Mouse (Mus musculus): ENCODE data around the gene 1700015F17Rik. TPM values are rescaled to one million over a fixed set of nuclear protein-coding genes. Genes with fewer than 3 reads are reported as not detected.

The 1700015F17Rik gene
- polyA plus RNA-seq, 1 experiment from 2014 or later = not detected

DNA sequence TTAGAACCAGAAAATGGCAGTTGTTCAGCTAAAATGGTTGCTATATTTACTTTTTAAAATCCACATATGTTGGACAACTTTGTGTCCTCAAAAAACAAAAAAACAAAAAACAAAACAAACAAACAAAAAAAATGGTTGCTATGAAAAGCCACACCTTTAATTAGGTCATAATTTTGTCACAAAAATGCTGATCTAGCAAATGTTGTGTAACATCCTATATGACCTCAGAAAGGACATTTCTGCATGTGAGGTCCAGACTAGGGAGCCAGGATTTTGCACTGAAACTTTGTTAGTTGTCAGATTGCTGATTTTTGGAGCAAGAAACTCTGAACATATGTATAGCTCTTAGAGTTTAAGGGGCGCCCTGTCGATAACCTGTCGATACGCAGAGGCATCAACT lies 55.9 kb downstream of the 1700015F17Rik start:
- Histone ChIP-seq H3K9ac (no peak overlapping the region), H3K36me3 (no peaks in the 10 kb centered on the region), H3K9me3 (replicated peaks) (no peaks in the 10 kb centered on the region), H3K4me1 (replicated peaks) (no peaks in the 10 kb centered on the region), H3K4me3 (no peak overlapping the region), H3K27me3 (replicated peaks) (no peaks in the 10 kb centered on the region), H3K27ac (ENCODE audit: poor library complexity, severe bottlenecking) (no peak overlapping the region), H3K4me2 (no peak overlapping the region)
- WGBS = 87% methylated on average over 4 of the region's 4 CpGs
- no peak for ATAC-seq (ENCODE audit: insufficient number of reproducible peaks, low FRiP score)

DNA sequence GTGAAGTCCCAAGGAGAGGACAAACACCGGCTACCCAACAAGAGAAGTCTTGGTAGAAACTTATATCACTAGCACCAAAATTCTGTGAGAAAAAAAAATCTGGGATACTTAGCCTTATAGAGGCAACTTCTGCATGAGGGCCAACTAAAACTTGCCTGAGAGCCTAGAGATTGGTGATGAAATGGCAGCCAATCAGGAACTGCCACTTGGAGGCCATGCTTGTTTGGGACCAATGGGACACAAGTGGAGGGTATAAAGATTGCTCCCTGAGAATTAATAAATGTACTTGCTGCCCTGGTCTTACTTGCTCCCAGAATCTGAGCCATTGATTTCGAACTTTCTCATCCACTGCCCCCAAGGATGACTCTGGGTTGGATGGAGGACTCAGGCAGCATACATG lies 57.5 kb downstream of the 1700015F17Rik start:
- H3K4me3 ChIP-seq = no peak overlapping the region
- no peaks in the 10 kb centered on the region for H3K4me1 ChIP-seq (replicated peaks)
- no peaks in the 10 kb centered on the region for H3K9me3 ChIP-seq (replicated peaks)
- no peaks in the 10 kb centered on the region for H3K36me3 ChIP-seq
- no peak overlapping the region for H3K4me2 ChIP-seq
- H3K27ac ChIP-seq (ENCODE audit: poor library complexity, severe bottlenecking) = no peak overlapping the region
- 95% methylated on average over 2 of the region's 2 CpGs for WGBS
- H3K9ac ChIP-seq = no peak overlapping the region
- H3K27me3 ChIP-seq (replicated peaks) = no peaks in the 10 kb centered on the region
- ATAC-seq (ENCODE audit: insufficient number of reproducible peaks, low FRiP score) = no peak

DNA sequence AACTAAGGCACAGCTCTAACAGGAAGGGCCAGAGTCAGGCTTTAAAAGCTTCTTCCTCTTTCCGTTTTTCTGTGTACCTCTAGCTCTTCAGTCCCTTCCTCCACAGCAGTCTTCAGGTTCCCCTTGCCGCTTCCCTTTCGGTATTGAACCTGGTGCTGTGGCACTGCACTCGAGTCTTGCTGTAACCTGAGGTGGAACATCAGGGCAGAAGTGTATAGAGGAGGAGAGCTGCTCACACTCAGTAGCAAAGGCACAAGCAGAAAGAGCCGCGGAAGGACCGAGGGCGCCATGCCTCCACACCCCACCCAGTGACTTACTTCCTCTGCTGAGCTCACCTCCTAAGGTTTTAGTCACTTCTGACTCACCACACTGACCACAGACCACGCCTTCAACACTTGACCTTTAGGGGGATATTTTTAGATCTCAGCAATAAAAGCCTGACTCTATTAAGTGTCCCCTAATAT lies 58.9 kb downstream of the 1700015F17Rik start, which contains the start of gene Cdk14:
TSS of gene Cdk14 (minus strand) at position 321 of the 464 bp plus-strand sequence.
- H3K36me3 ChIP-seq = no peaks in the 10 kb centered on the region
- no peaks in the 10 kb centered on the region for H3K27me3 ChIP-seq (replicated peaks)
- H3K9me3 ChIP-seq (replicated peaks) = no peaks in the 10 kb centered on the region
- H3K4me1 ChIP-seq (replicated peaks) = no peaks in the 10 kb centered on the region
- H3K4me3 ChIP-seq = no peak within 1 kb of the TSS
- ATAC-seq (ENCODE audit: insufficient number of reproducible peaks, low FRiP score) = no peak
- 74% methylated on average over 9 of the region's 9 CpGs for WGBS
- H3K4me2 ChIP-seq = no peak within 1 kb of the TSS
- no peak within 1 kb of the TSS for H3K27ac ChIP-seq (ENCODE audit: poor library complexity, severe bottlenecking)
- H3K9ac ChIP-seq = no peak within 1 kb of the TSS

- Histone ChIP-seq H3K27ac (ENCODE audit: poor library complexity, severe bottlenecking) (no peak overlapping the region), H3K4me1 (replicated peaks) (no peaks in the 10 kb centered on the region), H3K27me3 (replicated peaks) (no peaks in the 10 kb centered on the region), H3K9me3 (replicated peaks) (no peaks in the 10 kb centered on the region), H3K9ac (no peak overlapping the region), H3K4me2 (no peak overlapping the region), H3K4me3 (no peak overlapping the region), H3K36me3 (no peaks in the 10 kb centered on the region)
- WGBS = 67% methylated on average over 1 of the region's 1 CpGs
- no peak for ATAC-seq (ENCODE audit: insufficient number of reproducible peaks, low FRiP score)
Observed at GRCm38 (mm10) chr5:5419253-5419652, 59.7 kb downstream of the 1700015F17Rik start.

DNA sequence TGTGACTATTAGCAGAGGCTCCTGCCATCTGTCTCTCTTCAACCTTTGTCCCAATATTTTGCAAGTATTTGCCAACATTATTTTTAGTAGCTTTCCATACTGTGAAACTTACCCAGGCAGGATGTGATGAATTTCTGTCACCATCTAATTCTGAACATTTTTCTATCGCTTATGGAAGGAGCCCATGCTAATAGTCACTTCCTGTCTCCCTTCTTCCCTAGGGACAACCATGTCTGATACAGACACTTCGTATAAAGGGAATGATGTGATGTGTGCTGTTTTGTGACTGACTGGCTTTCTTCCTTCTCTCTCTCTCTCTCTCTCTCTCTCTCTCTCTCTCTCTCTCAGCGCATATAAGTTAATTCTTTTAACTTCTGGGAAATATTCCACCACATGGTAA lies 64.1 kb downstream of the 1700015F17Rik start:
- no peak overlapping the region for H3K4me3 ChIP-seq
- no peaks in the 10 kb centered on the region for H3K36me3 ChIP-seq

DNA sequence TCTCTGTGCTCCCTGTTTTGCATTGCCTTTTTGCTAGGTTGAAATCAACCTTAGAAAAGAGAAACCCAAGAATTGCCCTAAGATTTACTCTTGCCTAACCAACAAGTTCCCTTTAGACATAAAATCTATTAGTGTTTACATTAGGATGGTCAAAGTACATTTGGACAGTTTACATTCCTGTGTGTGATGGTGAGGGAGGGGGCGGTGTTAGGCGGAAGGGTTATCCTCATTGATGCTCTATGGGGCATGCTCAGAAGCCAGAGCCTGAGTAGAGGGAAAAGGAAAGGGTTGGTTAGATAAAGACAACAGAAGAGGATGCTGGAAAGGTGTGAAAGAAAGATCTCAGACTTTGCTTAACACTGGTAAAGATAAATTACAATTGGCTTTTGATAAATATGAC lies 67.1 kb downstream of the 1700015F17Rik start:
- ATAC-seq (ENCODE audit: insufficient number of reproducible peaks, low FRiP score) = no peak
- Histone ChIP-seq H3K9ac (no peak overlapping the region), H3K4me2 (no peak overlapping the region), H3K27ac (ENCODE audit: poor library complexity, severe bottlenecking) (no peak overlapping the region), H3K36me3 (no peaks in the 10 kb centered on the region), H3K4me3 (no peak overlapping the region), H3K27me3 (replicated peaks) (no peaks in the 10 kb centered on the region), H3K4me1 (replicated peaks) (no peaks in the 10 kb centered on the region), H3K9me3 (replicated peaks) (no peaks in the 10 kb centered on the region)
- WGBS = 87% methylated on average over 2 of the region's 2 CpGs

More for the DNA sequence above, 64.1 kb downstream of the 1700015F17Rik start:
- Histone ChIP-seq H3K4me2 (no peak overlapping the region), H3K27me3 (replicated peaks) (no peaks in the 10 kb centered on the region), H3K27ac (ENCODE audit: poor library complexity, severe bottlenecking) (no peak overlapping the region), H3K9me3 (replicated peaks) (no peaks in the 10 kb centered on the region), H3K4me1 (replicated peaks) (no peaks in the 10 kb centered on the region), H3K9ac (no peak overlapping the region)
- ATAC-seq (ENCODE audit: insufficient number of reproducible peaks, low FRiP score) = no peak
- WGBS = 61% methylated on average over 3 of the region's 3 CpGs

DNA sequence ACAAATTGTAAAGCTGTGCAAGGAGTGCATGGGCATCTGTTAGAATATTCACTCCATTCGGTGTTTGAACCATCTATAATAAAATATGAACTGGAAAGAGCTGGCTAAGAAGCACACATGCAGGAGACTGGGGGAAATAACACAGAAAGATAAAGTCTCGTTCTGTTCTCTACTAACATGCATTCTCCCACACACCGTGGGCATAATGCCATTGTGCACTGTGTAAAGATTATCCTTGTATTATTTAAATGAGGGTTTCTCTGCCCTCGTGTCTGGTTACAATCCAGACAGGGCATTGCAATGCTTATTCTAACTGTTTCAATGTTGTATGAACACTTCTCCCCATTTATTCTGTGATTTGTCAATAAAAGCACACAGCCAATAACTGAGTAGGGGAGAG lies 77.0 kb downstream of the 1700015F17Rik start:
- H3K36me3 ChIP-seq = no peaks in the 10 kb centered on the region
- no peak for ATAC-seq (ENCODE audit: insufficient number of reproducible peaks, low FRiP score)
- H3K4me3 ChIP-seq = no peak overlapping the region
- no peaks in the 10 kb centered on the region for H3K9me3 ChIP-seq (replicated peaks)
- H3K4me1 ChIP-seq (replicated peaks) = no peaks in the 10 kb centered on the region
- no peak overlapping the region for H3K9ac ChIP-seq
- H3K27me3 ChIP-seq (replicated peaks) = no peaks in the 10 kb centered on the region
- no peak overlapping the region for H3K27ac ChIP-seq (ENCODE audit: poor library complexity, severe bottlenecking)
- WGBS = 63% methylated on average over 4 of the region's 4 CpGs
- H3K4me2 ChIP-seq = no peak overlapping the region

DNA sequence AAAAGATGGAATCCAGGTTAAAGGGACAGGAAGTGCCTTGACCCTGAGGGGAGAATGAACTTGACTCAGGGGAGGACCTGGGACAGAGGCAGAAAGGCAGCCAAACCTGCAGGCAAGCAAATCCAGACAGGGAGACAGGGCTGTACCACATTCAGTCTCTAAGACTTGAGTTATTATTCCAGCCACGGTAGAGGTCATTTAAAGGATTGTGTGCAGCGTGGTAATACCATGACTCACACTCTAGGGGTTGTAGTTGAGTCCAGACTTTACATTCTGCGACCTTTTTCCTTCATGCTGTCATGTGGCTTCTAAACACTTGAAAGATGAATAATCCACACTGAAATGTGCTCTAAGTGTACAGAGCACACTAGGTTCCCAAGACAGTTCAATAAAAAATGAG lies 86.2 kb downstream of the 1700015F17Rik start:
- H3K27ac ChIP-seq (ENCODE audit: poor library complexity, severe bottlenecking) = no peak overlapping the region
- H3K4me2 ChIP-seq = no peak overlapping the region
- no peaks in the 10 kb centered on the region for H3K9me3 ChIP-seq (replicated peaks)
- 52% methylated on average over 3 of the region's 3 CpGs for WGBS
- no peak overlapping the region for H3K9ac ChIP-seq
- H3K4me1 ChIP-seq (replicated peaks) = no peaks in the 10 kb centered on the region
- H3K4me3 ChIP-seq = no peak overlapping the region
- H3K27me3 ChIP-seq (replicated peaks) = no peaks in the 10 kb centered on the region
- no peaks in the 10 kb centered on the region for H3K36me3 ChIP-seq
- ATAC-seq (ENCODE audit: insufficient number of reproducible peaks, low FRiP score) = no peak

Other genes starting within 250 kb of the 1700015F17Rik start
- gene Cdk14, start 58.8 kb downstream of the 1700015F17Rik start, polyA plus RNA-seq (2016; fragmentation: Nextera tagmentation; extraction: Ambion mirVana) = 20.4 and 21.3 TPM in 2 replicates
- 18.4 and 19.3 TPM in 2 replicates for gene Cldn12, start 35.8 kb upstream of the 1700015F17Rik start, polyA plus RNA-seq (2016; fragmentation: Nextera tagmentation; extraction: Ambion mirVana)
- gene Gtpbp10, start 80.4 kb upstream of the 1700015F17Rik start, polyA plus RNA-seq (2016; fragmentation: Nextera tagmentation; extraction: Ambion mirVana) = 23.4 and 24.0 TPM in 2 replicates
- gene Gm8773, start 94.7 kb upstream of the 1700015F17Rik start, polyA plus RNA-seq (2016; fragmentation: Nextera tagmentation; extraction: Ambion mirVana) = 0.99 and 1.0 TPM in 2 replicates
- gene Cfap69, start 185.1 kb upstream of the 1700015F17Rik start, polyA plus RNA-seq (2016; fragmentation: Nextera tagmentation; extraction: Ambion mirVana) = 1.7 and 1.8 TPM in 2 replicates
- 3.6 and 4.1 TPM in 2 replicates for gene Steap2, start 215.4 kb upstream of the 1700015F17Rik start, polyA plus RNA-seq (2016; fragmentation: Nextera tagmentation; extraction: Ambion mirVana)

Data from heart, embryonic 12.5 days (tissue).